Mouse (Mus musculus) mature B cell (primary cell): Measurements from ENCODE around the gene Hist1h2an.
"Not testable (repeated sequence)": the region's sequence is repeated elsewhere in the genome, so short reads cannot be mapped to it uniquely, and the experiment has no call there.

Source experiments
- in situ Hi-C: fragments of 300-500 bp; cut with MboI; formaldehyde crosslinking; loops from 2 replicates; pipeline ENCODE4 v1.14.3; 2019

Gene Hist1h2an

GRCm38 (mm10) chr13:21783255-21783617, 3.8 kb downstream of the Hist1h2an start, which contains the start of gene Hist1h3i:
Hist1h3i (minus strand) TSS chr13:21783370.
- in situ Hi-C loops = no loop called here

- in situ Hi-C loops = not testable (repeated sequence)
These were observed 4.4 kb downstream of the Hist1h2an start for GRCm38 (mm10) chr13:21782361-21783254.

- in situ Hi-C loops = no loop called here
These were observed 5.4 kb downstream of the Hist1h2an start for GRCm38 (mm10) chr13:21781639-21782038.

GRCm38 (mm10) chr13:21781021-21781555, 5.9 kb downstream of the Hist1h2an start:
- in situ Hi-C loops = no loop called here

- in situ Hi-C loops = no loop called here
These were observed 7.0 kb downstream of the Hist1h2an start, which contains the start of gene Hist1h1b for GRCm38 (mm10) chr13:21779767-21780731. Hist1h1b (minus strand) TSS chr13:21780625.

GRCm38 (mm10) chr13:21778814-21779766, 7.9 kb downstream of the Hist1h2an start:
- in situ Hi-C loops = no loop called here

- in situ Hi-C loops = no loop called here
These were observed 31.3 kb downstream of the Hist1h2an start for GRCm38 (mm10) chr13:21755707-21756106.

GRCm38 (mm10) chr13:21754294-21755001, 32.6 kb downstream of the Hist1h2an start:
- in situ Hi-C loops = not testable (repeated sequence)

GRCm38 (mm10) chr13:21753524-21754285, 33.3 kb downstream of the Hist1h2an start, which contains the start of the genes Hist1h2ak and Hist1h2bn:
Hist1h2ak (minus strand) TSS chr13:21753827.
Hist1h2bn (plus strand) TSS chr13:21754123.
- in situ Hi-C loops = not testable (repeated sequence)

- in situ Hi-C loops = no loop called here
These were observed 33.9 kb downstream of the Hist1h2an start for GRCm38 (mm10) chr13:21753051-21753523.

GRCm38 (mm10) chr13:21752356-21752755, 34.7 kb downstream of the Hist1h2an start:
- in situ Hi-C loops = no loop called here

GRCm38 (mm10) chr13:21751827-21752226, 35.2 kb downstream of the Hist1h2an start:
- in situ Hi-C loops = no loop called here

GRCm38 (mm10) chr13:21751417-21751816, 35.6 kb downstream of the Hist1h2an start:
- in situ Hi-C loops = no loop called here

GRCm38 (mm10) chr13:21750159-21751017, 36.6 kb downstream of the Hist1h2an start, which contains the start of gene Hist1h4k:
Hist1h4k (minus strand) TSS chr13:21750505.
- in situ Hi-C loops = not testable (repeated sequence)

- in situ Hi-C loops = loop anchor here (25.0 kb wide), 1 partner anchor 1437 kb away; no protein-coding TSS in a partner anchor
These were observed 37.4 kb downstream of the Hist1h2an start for GRCm38 (mm10) chr13:21749387-21750158.

- in situ Hi-C loops = loop anchor here (25.0 kb wide), 1 partner anchor 1433 kb away; no protein-coding TSS in a partner anchor
These were observed 42.0 kb downstream of the Hist1h2an start for GRCm38 (mm10) chr13:21745006-21745405.
